Mouse (Mus musculus) C2C12 (cell line): ENCODE results near the gene Pth2. TPM values are rescaled to one million over a fixed set of nuclear protein-coding genes. Genes with fewer than 3 reads are reported as not detected.

Experiments used
- H3K27me3 ChIP-seq: one replicate; pipeline ENCODE4 v1.6.1; 2011; ENCODE audit not compliant: control insufficient read depth, insufficient read depth, insufficient read length
- H3K36me3 ChIP-seq: one replicate; pipeline ENCODE4 v1.6.1; 2011; ENCODE audit not compliant: control insufficient read depth, insufficient read depth
- H3K4me3 ChIP-seq: one replicate; pipeline ENCODE4 v1.5.1; 2011; ENCODE audit warnings: mild to moderate bottlenecking, control low read depth; ENCODE audit not compliant: poor library complexity, insufficient read depth, severe bottlenecking
- H3K79me2 ChIP-seq: one replicate; pipeline ENCODE4 v1.6.1; 2011; ENCODE audit not compliant: control insufficient read depth, insufficient read depth
- H3K79me3 ChIP-seq: one replicate; pipeline ENCODE4 v1.6.1; 2011; ENCODE audit warnings: low read depth, control low read depth
- H3ac ChIP-seq: one replicate; pipeline ENCODE3; 2011; ENCODE audit warnings: low read depth; ENCODE audit not compliant: control insufficient read depth, insufficient read length
- CEBPB ChIP-seq: IDR thresholded peaks from one replicate; pipeline ENCODE4 v1.6.1; 2011; ENCODE audit warnings: low read depth, mild to moderate bottlenecking, control low read depth, moderate library complexity
- CTCF ChIP-seq: IDR thresholded peaks from one replicate; pipeline ENCODE4 v1.5.1; 2011; ENCODE audit not compliant: control insufficient read depth, insufficient read depth, insufficient read length
- FOSL1 ChIP-seq: IDR thresholded peaks from one replicate; pipeline ENCODE4 v1.8.0; 2011; ENCODE audit warnings: mild to moderate bottlenecking, low read length; ENCODE audit not compliant: poor library complexity, insufficient read depth, severe bottlenecking
- MAX ChIP-seq: IDR thresholded peaks from one replicate; pipeline ENCODE4 v1.6.1; 2011; ENCODE audit warnings: mild to moderate bottlenecking, control low read depth
- MYOD1 ChIP-seq: IDR thresholded peaks from one replicate; pipeline ENCODE4 v1.6.1; 2011; ENCODE audit warnings: low read depth; ENCODE audit not compliant: control insufficient read depth, insufficient read length
- MYOG ChIP-seq: IDR thresholded peaks from one replicate; pipeline ENCODE4 v1.6.1; 2011; ENCODE audit not compliant: control insufficient read depth, insufficient read length; ENCODE audit errors: extremely low read depth
- USF1 ChIP-seq: IDR thresholded peaks from one replicate; pipeline ENCODE4 v1.6.1; 2011; ENCODE audit warnings: low read depth, mild to moderate bottlenecking, control low read depth, moderate library complexity
- polyA plus RNA-seq: library from polyadenylated mRNA; unstranded; fragments of >200 nt; fragmentation: generic; extraction: Trizol; gene quantifications from one replicate; pipeline ENCODE4 v1.2.1, GENCODE M21; 2012; ENCODE audit warnings: missing spikeins

The Pth2 gene
- polyA plus RNA-seq, 1 experiment: not detected

GRCm38 (mm10) chr7:45192585-45193310 lies 12.0 kb downstream of the Pth2 start:
- Histone ChIP-seq H3K79me3 (no peaks in the 10 kb centered on the region), H3ac (no peak overlapping the region), H3K79me2 (no peaks in the 10 kb centered on the region), H3K27me3 (peaks cover 16% of the 10 kb centered on the region), H3K36me3 (no peaks in the 10 kb centered on the region), H3K4me3 (no peak overlapping the region)
- TF ChIP-seq CTCF: no peak
- TF ChIP-seq MAX: no peak
- no peak for TF ChIP-seq MYOD1

GRCm38 (mm10) chr7:45193406-45193805 lies 12.6 kb downstream of the Pth2 start:
- no peaks in the 10 kb centered on the region for H3K79me3 ChIP-seq
- no peaks in the 10 kb centered on the region for H3K36me3 ChIP-seq
- no peaks in the 10 kb centered on the region for H3K79me2 ChIP-seq
- TF ChIP-seq MAX: no peak
- no peak for TF ChIP-seq CTCF
- TF ChIP-seq USF1: no peak
- no peak for TF ChIP-seq MYOD1
- TF ChIP-seq FOSL1: no peak
- TF ChIP-seq MYOG: no peak
- TF ChIP-seq CEBPB: no peak
- no peak overlapping the region for H3K4me3 ChIP-seq
- H3ac ChIP-seq: no peak overlapping the region
- H3K27me3 ChIP-seq: peaks cover 9% of the 10 kb centered on the region

- peaks cover 5% of the 10 kb centered on the region for H3K27me3 ChIP-seq
- H3K79me3 ChIP-seq: no peaks in the 10 kb centered on the region
- H3K4me3 ChIP-seq: no peak overlapping the region
- H3ac ChIP-seq: no peak overlapping the region
- H3K79me2 ChIP-seq: no peaks in the 10 kb centered on the region
- no peaks in the 10 kb centered on the region for H3K36me3 ChIP-seq
- TF ChIP-seq MYOG (no peak), MYOD1 (no peak), USF1 (no peak)
Measured at GRCm38 (mm10) chr7:45193871-45194785, 13.3 kb downstream of the Pth2 start.

GRCm38 (mm10) chr7:45195341-45196175 lies 14.8 kb downstream of the Pth2 start:
- Histone ChIP-seq H3K27me3 (peaks cover 9% of the 10 kb centered on the region), H3K36me3 (no peaks in the 10 kb centered on the region), H3ac (no peak overlapping the region), H3K4me3 (no peak overlapping the region), H3K79me2 (no peaks in the 10 kb centered on the region), H3K79me3 (no peaks in the 10 kb centered on the region)
- no peak for TF ChIP-seq CTCF
- no peak for TF ChIP-seq USF1
- TF ChIP-seq MYOG: no peak
- TF ChIP-seq MYOD1: no peak
- TF ChIP-seq FOSL1: no peak

GRCm38 (mm10) chr7:45196176-45196535 lies 15.4 kb downstream of the Pth2 start:
- H3K36me3 ChIP-seq: no peaks in the 10 kb centered on the region
- no peak overlapping the region for H3K4me3 ChIP-seq
- TF ChIP-seq USF1 (no peak), MAX (no peak), CTCF (no peak), FOSL1 (no peak), MYOD1 (no peak), MYOG (no peak), CEBPB (no peak)

More at GRCm38 (mm10) chr7:45196176-45196535, 15.4 kb downstream of the Pth2 start:
- H3K79me3 ChIP-seq: no peaks in the 10 kb centered on the region
- no peaks in the 10 kb centered on the region for H3K79me2 ChIP-seq
- no peak overlapping the region for H3ac ChIP-seq
- peaks cover 9% of the 10 kb centered on the region for H3K27me3 ChIP-seq
